Mouse (Mus musculus) hindbrain, postnatal 0 days (tissue): ENCODE results near the gene Serpine2. TPM values are rescaled to one million over a fixed set of nuclear protein-coding genes. Genes with fewer than 3 reads are reported as not detected.

ENCODE experiments used
- ATAC-seq: fragments of 200-750 bp; cut with Nextera tagmentation; 2 replicates; pipeline ENCODE4 v1.8.0; 2017; ENCODE audit warnings: mild to moderate bottlenecking, moderate TSS enrichment, moderate library complexity
- DNase-seq: peaks from one replicate; pipeline ENCODE4 v3.0.0-alpha.2; 2015; ENCODE audit warnings: low spot score
- H3K27ac ChIP-seq: fragments of 300-500 bp; sonication (generic); 2 replicates; pipeline ENCODE4 v1.5.1; 2014; ENCODE audit warnings: mild to moderate bottlenecking
- H3K27me3 ChIP-seq: fragments of 300-500 bp; sonication (generic); 2 replicates; pipeline ENCODE4 v1.6.1; 2014; ENCODE audit warnings: low read length, mixed read lengths; ENCODE audit not compliant: insufficient read depth
- H3K36me3 ChIP-seq: fragments of 300-500 bp; sonication (generic); 2 replicates; pipeline ENCODE4 v1.6.1; 2014; ENCODE audit warnings: low read length, mixed read lengths; ENCODE audit not compliant: insufficient read depth
- H3K4me1 ChIP-seq: fragments of 300-500 bp; sonication (generic); 2 replicates; pipeline ENCODE4 v1.6.1; 2014; ENCODE audit warnings: antibody characterized with exemption, low read length, mixed read lengths; ENCODE audit not compliant: insufficient read depth
- H3K4me2 ChIP-seq: fragments of 300-500 bp; sonication (generic); 2 replicates; pipeline ENCODE4 v1.6.1; 2014; ENCODE audit warnings: low read depth, mild to moderate bottlenecking, low read length, moderate library complexity, mixed read lengths
- H3K4me3 ChIP-seq: fragments of 300-500 bp; sonication (generic); 2 replicates; pipeline ENCODE4 v1.5.1; 2014; ENCODE audit warnings: low read length
- H3K9ac ChIP-seq: fragments of 300-500 bp; sonication (generic); replicated peaks from 2 replicates; pipeline ENCODE4 v1.6.1; 2014; ENCODE audit warnings: mild to moderate bottlenecking, low read length, moderate library complexity, mixed read lengths
- H3K9me3 ChIP-seq: fragments of 300-500 bp; sonication (generic); 2 replicates; pipeline ENCODE4 v1.6.1; 2016; ENCODE audit warnings: low read length, mixed read lengths
- CTCF ChIP-seq: IDR thresholded peaks from 2 replicates; pipeline ENCODE4 v1.5.1; 2016; ENCODE audit warnings: antibody characterized with exemption, control low read depth, low read depth
- WGBS: fragments of 180-500 bp; shearing (Covaris S2); extraction: QIAGEN DNeasy Blood & Tissue Kit; methylation state at CpG from one replicate; pipeline ENCODE4 v1.1.7; 2014; 5-methylcytosine and 5-hydroxymethylcytosine counted together
- polyA plus RNA-seq: library from polyadenylated mRNA; unstranded; fragments of >200 nt; fragmentation: Nextera tagmentation; extraction: Ambion mirVana; gene quantifications from 2 replicates; pipeline ENCODE4 v1.2.1, GENCODE M21; 2015
- total RNA-seq: library from RNA; depleted of rRNA; stranded (reverse); fragments of >200 nt; gene quantifications from 2 replicates; pipeline ENCODE4 v1.2.3, GENCODE M21; 2014; rRNA removed

The Serpine2 gene
- total RNA-seq, result 234 and 251 TPM in 2 replicates
- polyA plus RNA-seq, result 505 and 540 TPM in 2 replicates

DNA sequence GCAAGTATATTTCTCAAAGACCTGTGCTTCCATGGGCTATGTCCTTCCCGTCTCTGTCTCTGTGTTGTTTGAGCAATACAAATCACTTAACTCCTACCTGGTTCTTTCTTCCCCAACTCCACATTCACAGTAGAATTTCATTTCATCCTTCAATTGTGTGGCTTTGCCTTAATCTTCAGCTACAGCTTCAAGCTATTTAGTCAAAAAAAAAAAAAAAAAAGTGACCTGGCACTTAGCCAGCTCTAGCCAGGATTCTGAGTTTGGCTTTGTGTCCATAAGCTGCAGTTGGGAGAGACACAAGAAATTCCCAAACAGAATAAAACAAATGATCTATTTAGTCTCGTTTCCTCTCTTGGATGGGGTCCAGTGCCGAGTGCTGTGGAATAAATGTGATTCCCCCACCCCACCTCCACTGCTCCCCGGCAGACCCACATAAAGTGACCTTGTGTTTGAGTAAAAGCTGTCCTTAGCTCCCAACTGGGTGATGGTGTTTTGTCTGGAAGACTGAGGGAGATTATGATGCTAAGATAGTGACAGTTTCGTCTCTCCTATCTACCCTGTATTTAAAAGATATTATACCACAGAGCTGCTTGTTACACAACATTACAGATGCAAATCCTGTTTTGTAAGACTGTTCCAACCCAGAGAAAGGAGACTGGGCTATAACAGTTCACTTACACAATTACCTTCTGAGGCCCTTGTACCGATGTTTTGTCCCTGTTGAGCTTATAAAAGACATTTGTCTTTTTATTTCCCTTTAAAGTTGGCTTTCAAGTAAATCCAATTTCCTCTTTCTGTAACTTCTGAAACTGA lies at the start of gene Serpine2:
TSS of gene Serpine2 (minus strand) at position 51 of the 813 bp plus-strand sequence.
- DNase-seq (peak; percentile 83), ATAC-seq (peak; percentile 31; the same call in 1 of the 2 replicates)
- Histone ChIP-seq H3K4me2 (peak within 1 kb of the TSS; percentile 17), H3K4me3 (no peak within 1 kb of the TSS), H3K27me3 (no peaks in the 10 kb centered on the region), H3K9ac (no peak within 1 kb of the TSS), H3K9me3 (no peaks in the 10 kb centered on the region), H3K27ac (peak within 1 kb of the TSS; percentile 72), H3K36me3 (no peaks in the 10 kb centered on the region), H3K4me1 (no peaks in the 10 kb centered on the region; the same call in 1 of the 2 replicates)
- 24% methylated on average over 6 of the region's 6 CpGs for WGBS
- TF ChIP-seq CTCF, result no peak

DNA sequence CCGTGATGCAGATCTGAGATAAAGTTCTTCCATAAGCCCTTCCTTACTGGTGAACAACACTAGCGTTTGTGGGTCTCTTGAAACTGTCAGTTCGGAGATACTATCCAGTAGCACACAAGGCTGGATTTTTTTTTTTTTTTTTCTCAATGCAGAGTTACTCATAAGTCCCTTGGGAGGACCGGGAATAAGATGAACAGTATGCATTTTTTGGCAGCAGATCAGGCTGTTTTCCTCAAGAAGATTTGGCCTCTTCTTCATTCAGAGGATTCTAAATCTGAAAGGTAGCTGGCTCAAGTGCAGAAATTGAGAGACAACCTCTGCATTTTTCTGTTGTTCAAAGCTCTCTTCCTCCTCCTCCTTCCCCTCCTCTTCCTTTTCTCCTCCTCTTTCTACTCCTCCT lies 46.8 kb upstream of the Serpine2 start:
- no peak for DNase-seq
- Histone ChIP-seq H3K27me3 (no peaks in the 10 kb centered on the region), H3K4me2 (no peak overlapping the region), H3K27ac (no peak overlapping the region), H3K4me3 (no peak overlapping the region), H3K9me3 (0 out of 2 replicates have a peak, but pooled peaks cover 6% of the 10 kb centered on the region), H3K9ac (no peak overlapping the region), H3K36me3 (no peaks in the 10 kb centered on the region), H3K4me1 (no peaks in the 10 kb centered on the region)
- no peak for ATAC-seq
- 80% methylated on average over 4 of the region's 4 CpGs for WGBS
- no peak for TF ChIP-seq CTCF

DNA sequence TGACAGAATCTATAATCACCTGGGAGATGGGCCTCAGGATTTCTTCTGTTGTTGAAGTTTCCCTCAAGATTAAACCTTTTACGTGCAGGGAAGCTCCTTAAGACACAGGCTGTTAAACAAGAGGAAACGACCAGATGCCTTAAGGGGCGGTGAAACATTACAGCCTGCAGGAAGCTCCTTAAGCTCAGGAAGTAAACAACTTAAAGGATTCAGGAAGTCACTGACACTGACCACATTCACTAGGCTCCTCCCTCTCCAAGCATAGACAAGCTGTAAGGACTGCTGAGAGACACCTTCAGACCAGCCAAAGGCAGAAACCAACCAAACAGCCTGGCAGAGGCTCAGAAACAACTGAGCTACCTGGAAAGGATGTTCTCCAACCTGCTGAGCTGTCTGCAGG lies 44.3 kb upstream of the Serpine2 start:
- no peak for ATAC-seq

DNA sequence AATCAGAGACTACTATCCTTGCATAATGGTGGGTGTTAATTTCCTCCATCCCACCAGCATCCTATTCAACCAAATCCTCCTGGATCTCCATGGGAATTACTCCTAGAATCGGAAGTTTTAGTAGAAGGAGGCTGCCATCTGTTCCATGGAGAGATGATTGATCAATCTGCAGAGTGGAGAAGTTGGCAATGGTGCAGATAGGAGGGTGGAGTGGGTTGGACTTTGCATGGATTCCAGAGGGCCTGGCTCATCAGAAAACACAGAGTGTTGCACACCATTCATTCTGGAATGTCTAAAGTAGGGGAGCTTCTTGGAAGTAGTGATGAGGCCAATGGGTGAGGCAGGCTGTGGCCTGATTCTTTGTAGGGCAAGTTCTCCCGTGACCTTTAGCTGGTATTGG lies 41.9 kb upstream of the Serpine2 start:
- H3K9ac ChIP-seq, result no peak overlapping the region
- no peaks in the 10 kb centered on the region for H3K4me1 ChIP-seq
- no peaks in the 10 kb centered on the region for H3K36me3 ChIP-seq
- DNase-seq (no peak), ATAC-seq (no peak)
- no peak overlapping the region for H3K4me2 ChIP-seq
- H3K27ac ChIP-seq, result no peak overlapping the region
- no peak overlapping the region for H3K4me3 ChIP-seq
- WGBS, result 69% methylated on average over 2 of the region's 2 CpGs
- no peaks in the 10 kb centered on the region for H3K27me3 ChIP-seq
- TF ChIP-seq CTCF, result no peak
- H3K9me3 ChIP-seq, result no peaks in the 10 kb centered on the region

More for the DNA sequence above, 44.3 kb upstream of the Serpine2 start:
- Histone ChIP-seq H3K9me3 (no peaks in the 10 kb centered on the region), H3K4me2 (no peak overlapping the region), H3K27me3 (no peaks in the 10 kb centered on the region), H3K36me3 (no peaks in the 10 kb centered on the region), H3K4me1 (no peaks in the 10 kb centered on the region), H3K9ac (no peak overlapping the region), H3K27ac (no peak overlapping the region), H3K4me3 (no peak overlapping the region)
- no peak for TF ChIP-seq CTCF
- no peak for DNase-seq
- 79% methylated on average over 3 of the region's 3 CpGs for WGBS

DNA sequence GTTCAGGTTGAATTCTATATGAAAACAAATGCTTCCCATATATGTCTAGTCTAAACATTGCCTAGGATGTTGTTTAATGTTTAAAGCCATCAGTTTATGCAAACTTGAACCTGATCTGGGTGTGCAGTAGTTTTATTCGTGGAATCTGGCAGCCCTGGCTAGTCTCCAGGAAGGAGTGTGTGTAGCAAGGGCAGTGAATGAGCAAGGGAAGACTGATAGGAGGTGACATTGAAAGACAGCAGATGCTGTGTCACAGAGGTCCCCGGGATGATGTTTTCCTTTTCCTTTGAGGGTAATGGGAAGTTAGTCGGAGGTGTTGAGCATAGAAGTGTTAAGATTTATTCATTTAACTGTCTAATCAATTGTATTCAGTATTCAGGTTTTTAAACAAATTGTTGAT lies 21.7 kb upstream of the Serpine2 start:
- no peaks in the 10 kb centered on the region for H3K27me3 ChIP-seq
- H3K9ac ChIP-seq, result no peak overlapping the region
- H3K36me3 ChIP-seq, result no peaks in the 10 kb centered on the region
- 69% methylated on average over 3 of the region's 3 CpGs for WGBS
- ATAC-seq, result no peak
- no peaks in the 10 kb centered on the region for H3K9me3 ChIP-seq
- DNase-seq, result no peak
- H3K4me3 ChIP-seq, result no peak overlapping the region
- no peaks in the 10 kb centered on the region for H3K4me1 ChIP-seq
- H3K27ac ChIP-seq, result no peak overlapping the region
- no peak for TF ChIP-seq CTCF
- H3K4me2 ChIP-seq, result no peak overlapping the region

DNA sequence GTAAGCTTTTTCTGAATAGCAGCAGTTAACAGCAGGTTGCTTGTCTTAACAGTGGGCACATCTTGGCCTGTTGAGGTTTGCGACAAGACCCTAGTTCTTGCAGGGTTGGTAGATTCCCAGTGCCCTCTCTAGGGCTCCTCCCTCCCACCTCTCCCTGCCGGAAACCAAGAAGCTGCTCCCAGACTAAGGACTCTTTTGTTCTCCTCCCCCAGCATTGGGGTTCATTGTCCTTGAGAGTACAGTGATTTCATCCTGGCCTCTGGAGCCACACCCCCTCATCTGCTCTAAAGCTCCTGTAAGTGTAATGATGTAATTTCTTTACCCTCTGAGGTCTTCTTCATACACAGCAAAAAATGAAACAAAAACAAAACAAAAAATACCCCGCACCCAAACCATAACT lies 13.8 kb upstream of the Serpine2 start:
- ATAC-seq (no peak), DNase-seq (no peak)
- WGBS, result 55% methylated on average over 3 of the region's 3 CpGs
- H3K9me3 ChIP-seq, result no peaks in the 10 kb centered on the region
- H3K27ac ChIP-seq, result no peak overlapping the region
- no peak overlapping the region for H3K4me2 ChIP-seq
- no peak for TF ChIP-seq CTCF
- no peaks in the 10 kb centered on the region for H3K36me3 ChIP-seq
- H3K9ac ChIP-seq, result no peak overlapping the region
- H3K4me3 ChIP-seq, result no peak overlapping the region
- H3K4me1 ChIP-seq, result no peaks in the 10 kb centered on the region
- no peaks in the 10 kb centered on the region for H3K27me3 ChIP-seq
